Mouse (Mus musculus) limb, embryonic 13.5 days (tissue): Measurements from ENCODE around the gene Olfr883. TPM values are rescaled to one million over a fixed set of nuclear protein-coding genes. Genes with fewer than 3 reads are reported as not detected.

ENCODE experiments used
- ATAC-seq: fragments of 200-750 bp; cut with Nextera tagmentation; 2 replicates; pipeline ENCODE4 v1.8.0; 2017; ENCODE audit warnings: low read depth, moderate number of reproducible peaks, moderate TSS enrichment; ENCODE audit not compliant: low FRiP score
- H3K27ac ChIP-seq: fragments of 300-500 bp; sonication (generic); 2 replicates; pipeline ENCODE4 v1.5.1; 2015; ENCODE audit warnings: inconsistent platforms, mild to moderate bottlenecking, moderate library complexity
- H3K27me3 ChIP-seq: fragments of 300-500 bp; sonication (generic); 2 replicates; pipeline ENCODE4 v1.6.1; 2015; ENCODE audit warnings: mild to moderate bottlenecking, inconsistent platforms
- H3K36me3 ChIP-seq: fragments of 300-500 bp; sonication (generic); 2 replicates; pipeline ENCODE4 v1.6.1; 2015; ENCODE audit warnings: inconsistent platforms, mild to moderate bottlenecking, moderate library complexity
- H3K4me1 ChIP-seq: fragments of 300-500 bp; sonication (generic); 2 replicates; pipeline ENCODE4 v1.6.1; 2015; ENCODE audit warnings: inconsistent platforms
- H3K4me2 ChIP-seq: fragments of 300-500 bp; sonication (generic); replicated peaks from 2 replicates; pipeline ENCODE4 v1.6.1; 2015; ENCODE audit warnings: inconsistent platforms, mild to moderate bottlenecking, moderate library complexity
- H3K4me3 ChIP-seq: fragments of 300-500 bp; sonication (generic); 2 replicates; pipeline ENCODE4 v1.5.1; 2015; ENCODE audit warnings: moderate library complexity, mild to moderate bottlenecking, inconsistent platforms
- H3K9ac ChIP-seq: fragments of 300-500 bp; sonication (generic); 2 replicates; pipeline ENCODE4 v1.6.1; 2015; ENCODE audit warnings: mild to moderate bottlenecking, inconsistent platforms
- H3K9me3 ChIP-seq: fragments of 300-500 bp; sonication (generic); 2 replicates; pipeline ENCODE4 v1.6.1; 2016; ENCODE audit warnings: inconsistent platforms
- WGBS: fragments of 180-500 bp; shearing (Covaris S2); methylation state at CpG from one replicate; pipeline ENCODE4 v1.1.7; 2015; 5-methylcytosine and 5-hydroxymethylcytosine counted together
- polyA plus RNA-seq: library from polyadenylated mRNA; unstranded; fragments of >200 nt; fragmentation: Nextera tagmentation; extraction: Ambion mirVana; gene quantifications from 2 replicates; pipeline ENCODE4 v1.2.1, GENCODE M21; 2015

The Olfr883 gene
- not detected in 2 replicates for polyA plus RNA-seq

DNA sequence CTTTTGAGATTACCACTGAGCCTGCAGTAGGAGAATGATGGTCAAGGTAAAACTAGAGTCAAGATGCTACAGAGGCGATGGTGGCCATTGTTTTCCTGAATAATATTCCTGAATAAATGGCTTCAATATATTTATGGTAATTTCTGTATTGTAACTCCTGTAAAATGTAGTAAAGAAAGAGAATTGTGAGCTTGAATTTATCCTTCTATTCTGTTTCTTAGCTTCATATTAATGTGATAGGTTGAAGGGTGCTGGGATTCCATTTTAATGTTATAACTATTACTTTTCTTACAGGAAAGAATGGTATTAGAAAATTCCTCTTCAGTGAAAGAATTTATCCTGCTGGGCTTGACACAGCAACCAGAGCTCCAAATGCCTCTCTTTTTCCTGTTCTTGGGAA lies at the start of gene Olfr883:
Olfr883 (plus strand) TSS at position 301 of the 400 bp plus-strand sequence.
- 87% methylated on average over 1 of the region's 1 CpGs for WGBS
- ATAC-seq, result no peak
- H3K27me3 ChIP-seq, result no peaks in the 10 kb centered on the region

DNA sequence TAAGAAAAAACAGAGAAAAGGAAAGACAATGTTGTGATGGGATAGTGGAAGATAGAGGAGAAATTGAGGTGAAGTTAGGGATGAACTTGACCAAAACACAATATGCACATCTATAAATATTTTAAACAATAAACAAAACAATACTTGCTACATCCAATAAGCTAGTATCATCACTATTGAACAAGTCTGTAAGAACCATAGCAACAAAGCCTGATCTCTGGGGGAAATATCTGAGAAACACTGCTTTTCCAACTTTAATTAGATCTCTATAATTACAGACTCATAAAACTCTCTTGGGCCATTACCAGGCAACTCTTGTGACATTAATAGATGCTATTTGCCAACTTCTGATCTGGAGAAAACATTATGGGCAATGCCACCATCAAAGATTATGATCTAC lies 34.1 kb upstream of the Olfr883 start, which contains the start of gene Olfr881:
Olfr881 (plus strand) TSS at position 301 of the 400 bp plus-strand sequence.
- Histone ChIP-seq H3K4me3 (no peak within 1 kb of the TSS), H3K4me2 (no peak within 1 kb of the TSS), H3K36me3 (no peaks in the 10 kb centered on the region), H3K9me3 (no peaks in the 10 kb centered on the region), H3K4me1 (no peaks in the 10 kb centered on the region), H3K9ac (no peak within 1 kb of the TSS), H3K27me3 (no peaks in the 10 kb centered on the region), H3K27ac (no peak within 1 kb of the TSS)
- no peak for ATAC-seq

More for the DNA sequence above, at the start of gene Olfr883:
- no peak within 1 kb of the TSS for H3K4me3 ChIP-seq
- no peak within 1 kb of the TSS for H3K9ac ChIP-seq
- no peaks in the 10 kb centered on the region for H3K36me3 ChIP-seq
- H3K9me3 ChIP-seq, result no peaks in the 10 kb centered on the region
- H3K4me2 ChIP-seq, result no peak within 1 kb of the TSS
- H3K4me1 ChIP-seq, result no peaks in the 10 kb centered on the region
- H3K27ac ChIP-seq, result no peak within 1 kb of the TSS

DNA sequence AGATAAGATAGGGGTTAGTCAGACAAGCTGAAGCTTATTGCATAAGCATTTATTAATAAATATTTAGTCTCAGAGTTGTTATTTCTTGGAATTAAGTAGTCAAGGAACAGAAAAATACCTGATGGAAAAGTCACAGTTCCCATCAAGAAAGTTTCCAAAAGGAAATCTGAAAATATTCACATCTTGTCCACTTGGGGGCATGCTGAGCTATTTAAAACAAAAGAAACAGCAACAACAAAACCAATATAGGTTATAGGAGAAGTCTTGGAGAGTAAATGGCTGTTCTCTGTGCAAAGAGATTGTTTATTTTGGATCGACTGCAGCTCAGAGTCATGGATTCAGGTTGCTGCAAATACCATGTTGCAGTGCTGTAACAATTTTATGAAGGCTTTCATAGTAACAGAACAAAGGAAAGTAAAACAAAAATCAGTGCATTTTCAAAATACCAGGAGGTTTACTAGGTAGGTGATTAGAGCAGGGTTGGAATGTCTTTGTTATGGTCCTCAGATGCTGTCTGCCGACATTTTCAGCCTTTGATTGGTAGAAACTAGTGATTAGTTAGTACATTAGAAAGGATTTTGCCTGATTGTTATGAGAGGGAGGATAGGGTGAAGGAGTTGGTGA lies 26.9 kb upstream of the Olfr883 start:
- no peaks in the 10 kb centered on the region for H3K4me1 ChIP-seq
- ATAC-seq, result no peak
- no peak overlapping the region for H3K4me3 ChIP-seq
- no peaks in the 10 kb centered on the region for H3K27me3 ChIP-seq
- H3K27ac ChIP-seq, result no peak overlapping the region
- no peak overlapping the region for H3K4me2 ChIP-seq
- no peak overlapping the region for H3K9ac ChIP-seq
- no peaks in the 10 kb centered on the region for H3K36me3 ChIP-seq
- H3K9me3 ChIP-seq, result no peaks in the 10 kb centered on the region
- 52% methylated on average over 2 of the region's 2 CpGs for WGBS

DNA sequence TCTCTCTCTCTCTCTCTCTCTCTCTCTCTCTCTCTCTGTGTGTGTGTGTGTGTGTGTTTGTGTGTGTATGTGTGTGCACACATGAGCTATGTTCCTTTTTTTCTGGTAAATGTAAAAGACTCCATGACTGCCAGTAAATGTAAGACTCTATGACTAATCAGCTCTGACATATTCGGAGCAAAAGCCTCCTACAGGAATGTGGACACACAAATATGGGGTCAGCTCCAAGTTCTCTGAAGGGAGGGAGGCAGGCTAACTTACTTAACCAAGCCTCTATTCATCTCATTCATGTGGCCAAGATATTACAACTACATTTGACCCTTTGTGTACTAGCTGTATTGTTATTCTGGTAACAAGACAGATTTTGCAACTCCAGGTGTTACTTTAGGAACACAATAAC lies 25.6 kb upstream of the Olfr883 start:
- Histone ChIP-seq H3K4me2 (no peak overlapping the region), H3K9ac (no peak overlapping the region), H3K4me1 (no peaks in the 10 kb centered on the region), H3K36me3 (no peaks in the 10 kb centered on the region), H3K27ac (no peak overlapping the region), H3K27me3 (no peaks in the 10 kb centered on the region), H3K4me3 (no peak overlapping the region), H3K9me3 (no peaks in the 10 kb centered on the region)
- 53% methylated on average over 1 of the region's 1 CpGs for WGBS
- no peak for ATAC-seq

DNA sequence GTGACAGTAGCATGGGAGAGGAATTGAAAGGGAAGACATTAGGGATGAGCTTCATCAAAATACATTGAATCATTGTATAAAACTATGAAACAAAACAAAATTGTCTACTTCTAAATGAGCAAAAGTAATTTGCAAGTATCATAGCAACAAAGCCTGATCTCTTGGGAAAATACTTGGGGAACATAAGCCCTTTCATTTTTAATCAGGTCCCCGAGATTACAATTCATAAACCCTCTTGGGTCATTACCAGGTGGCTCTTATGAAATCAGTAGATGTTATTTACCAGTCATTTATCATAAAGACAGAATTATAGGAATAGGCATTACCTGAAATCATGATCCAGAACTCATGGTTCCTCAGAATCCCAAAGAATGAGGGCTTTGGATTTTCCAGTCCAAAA lies 20.6 kb downstream of the Olfr883 start, which contains the start of gene Olfr884:
Olfr884 (plus strand) TSS at position 301 of the 400 bp plus-strand sequence.
- 65% methylated on average over 1 of the region's 1 CpGs for WGBS
- no peak within 1 kb of the TSS for H3K4me3 ChIP-seq
- H3K27ac ChIP-seq, result no peak within 1 kb of the TSS
- H3K4me1 ChIP-seq, result no peaks in the 10 kb centered on the region
- H3K36me3 ChIP-seq, result no peaks in the 10 kb centered on the region
- no peaks in the 10 kb centered on the region for H3K9me3 ChIP-seq
- no peak within 1 kb of the TSS for H3K4me2 ChIP-seq
- no peak for ATAC-seq
- no peaks in the 10 kb centered on the region for H3K27me3 ChIP-seq
- H3K9ac ChIP-seq, result no peak within 1 kb of the TSS

DNA sequence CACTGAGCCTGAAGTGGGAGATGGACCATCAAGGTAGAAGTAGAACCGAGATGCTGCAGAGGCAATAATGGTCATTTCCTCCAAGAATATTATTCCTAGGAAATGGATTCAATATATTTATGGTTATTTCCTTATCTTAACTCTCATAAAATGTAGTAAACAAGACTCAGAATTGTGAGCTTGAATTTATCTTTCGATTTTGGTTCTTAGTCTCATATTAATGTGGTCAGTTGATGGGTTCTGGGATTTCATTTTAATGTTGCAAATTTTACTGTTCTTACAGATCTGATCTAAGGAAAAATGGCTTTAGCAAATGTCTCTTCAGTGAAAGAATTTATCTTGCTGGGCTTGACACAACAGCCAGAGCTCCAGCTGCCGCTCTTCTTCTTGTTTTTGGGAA lies 35.4 kb downstream of the Olfr883 start, which contains the start of gene Olfr885:
Olfr885 (plus strand) TSS at position 301 of the 400 bp plus-strand sequence.
- Histone ChIP-seq H3K4me3 (no peak within 1 kb of the TSS), H3K4me1 (no peaks in the 10 kb centered on the region), H3K9ac (no peak within 1 kb of the TSS), H3K27ac (no peak within 1 kb of the TSS), H3K36me3 (no peaks in the 10 kb centered on the region), H3K4me2 (no peak within 1 kb of the TSS), H3K9me3 (no peaks in the 10 kb centered on the region), H3K27me3 (no peaks in the 10 kb centered on the region)
- WGBS, result 90% methylated on average over 3 of the region's 3 CpGs
- ATAC-seq, result no peak

Other genes with a start within 250 kb of the Olfr883 start
- not detected in 2 replicates for gene Olfr876, start 222.8 kb upstream of the Olfr883 start, polyA plus RNA-seq
- gene Olfr877, start 171.5 kb upstream of the Olfr883 start, polyA plus RNA-seq, result not detected in 2 replicates
- gene Olfr145, start 129.1 kb upstream of the Olfr883 start, polyA plus RNA-seq, result not detected in 2 replicates
- gene Olfr878, start 108.0 kb upstream of the Olfr883 start, polyA plus RNA-seq, result not detected in 2 replicates
- not detected in 2 replicates for gene Olfr881, start 34.0 kb upstream of the Olfr883 start, polyA plus RNA-seq
- not detected in 2 replicates for gene Olfr884, start 20.7 kb downstream of the Olfr883 start, polyA plus RNA-seq
- gene Olfr885, start 35.5 kb downstream of the Olfr883 start, polyA plus RNA-seq, result not detected in 2 replicates
- gene Olfr887, start 58.3 kb downstream of the Olfr883 start, polyA plus RNA-seq, result not detected in 2 replicates
- gene Olfr888, start 82.3 kb downstream of the Olfr883 start, polyA plus RNA-seq, result not detected in 2 replicates
- 0.04 and 0.06 TPM in 2 replicates for gene Olfr889, start 89.4 kb downstream of the Olfr883 start, polyA plus RNA-seq
- not detected in 2 replicates for gene Olfr890, start 116.7 kb downstream of the Olfr883 start, polyA plus RNA-seq
- not detected in 2 replicates for gene Olfr891, start 155.0 kb downstream of the Olfr883 start, polyA plus RNA-seq
- not detected in 2 replicates for gene Olfr893, start 182.6 kb downstream of the Olfr883 start, polyA plus RNA-seq
- not detected in 2 replicates for gene Olfr894, start 192.2 kb downstream of the Olfr883 start, polyA plus RNA-seq
- gene Olfr143, start 227.0 kb downstream of the Olfr883 start, polyA plus RNA-seq, result not detected in 2 replicates
- not detected in 2 replicates for gene Olfr895, start 242.0 kb downstream of the Olfr883 start, polyA plus RNA-seq